Mouse (Mus musculus): ENCODE measurements around the gene Taar5. TPM values are rescaled to one million over a fixed set of nuclear protein-coding genes. Genes with fewer than 3 reads are reported as not detected.

Taar5 gene
- total and polyA plus RNA-seq, 2 experiments from 2014 or later: not detected

GRCm38 (mm10) chr10:24007034-24007433, 36.5 kb downstream of the Taar5 start:
- WGBS: 38% methylated on average over 2 of the region's 2 CpGs

DNA sequence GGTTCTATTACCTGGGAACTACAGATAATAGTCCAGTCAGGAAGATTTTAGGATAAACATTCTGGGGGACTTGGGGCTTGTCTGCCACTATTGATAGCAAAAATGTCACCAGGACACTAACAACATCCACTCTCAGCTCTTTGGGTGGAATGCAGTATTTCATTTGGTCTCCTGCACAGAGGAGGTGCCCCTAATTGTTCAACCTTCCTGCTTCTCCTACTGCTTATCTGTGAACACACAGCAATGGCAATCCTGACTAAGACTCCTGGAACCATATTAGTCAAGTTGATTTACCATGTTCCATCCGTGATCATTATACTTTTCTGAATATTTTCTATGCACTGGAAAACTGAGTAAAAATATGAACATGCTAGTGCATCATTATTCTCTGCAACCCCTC, 37.6 kb downstream of the Taar5 start:
- H3K4me3 ChIP-seq (ENCODE audit: low read depth, low read length): no peak overlapping the region
- ATAC-seq: no peak
- no peak overlapping the region for H3K9ac ChIP-seq
- no peak overlapping the region for H3K27ac ChIP-seq (ENCODE audit: low read depth, low read length)
- H3K4me1 ChIP-seq (ENCODE audit: insufficient read depth): no peaks in the 10 kb centered on the region
- no peaks in the 10 kb centered on the region for H3K9me3 ChIP-seq (ENCODE audit: low read length)
- no peak overlapping the region for H3K4me2 ChIP-seq (ENCODE audit: low read depth)
- TF ChIP-seq CTCF (IDR thresholded peaks at IDR 0.05; ENCODE audit: low read depth): no peak
- H3K36me3 ChIP-seq (ENCODE audit: insufficient read depth): no peaks in the 10 kb centered on the region
- H3K27me3 ChIP-seq (ENCODE audit: insufficient read depth, low read length): no peaks in the 10 kb centered on the region
- 93% methylated on average over 1 of the region's 1 CpGs for WGBS
- no peak for DNase-seq

More at GRCm38 (mm10) chr10:24007034-24007433, 36.5 kb downstream of the Taar5 start:
- Histone ChIP-seq H3K9ac (no peak overlapping the region), H3K4me1 (ENCODE audit: insufficient read depth) (no peaks in the 10 kb centered on the region), H3K27ac (ENCODE audit: low read depth, low read length) (no peak overlapping the region), H3K9me3 (ENCODE audit: low read length) (no peaks in the 10 kb centered on the region), H3K36me3 (ENCODE audit: insufficient read depth) (no peaks in the 10 kb centered on the region), H3K4me3 (ENCODE audit: low read depth, low read length) (no peak overlapping the region), H3K27me3 (ENCODE audit: insufficient read depth, low read length) (no peaks in the 10 kb centered on the region), H3K4me2 (ENCODE audit: low read depth) (no peak overlapping the region)
- ATAC-seq (no peak), DNase-seq (no peak)
- TF ChIP-seq CTCF (IDR thresholded peaks at IDR 0.05; ENCODE audit: low read depth): no peak

Other genes starting within 250 kb of the Taar5 start
- 2,036 and 2,577 TPM in 2 replicates for gene Rps12, start 183.4 kb upstream of the Taar5 start, total RNA-seq (2014; rRNA removed)
- 134 and 170 TPM in 2 replicates for gene Rps12, start 183.4 kb upstream of the Taar5 start, polyA plus RNA-seq (2015; fragmentation: Nextera tagmentation; extraction: Ambion mirVana)
- 14.6 and 18.2 TPM in 2 replicates for gene Slc18b1, start 173.7 kb upstream of the Taar5 start, total RNA-seq (2014; rRNA removed)
- gene Slc18b1, start 173.7 kb upstream of the Taar5 start, polyA plus RNA-seq (2015; fragmentation: Nextera tagmentation; extraction: Ambion mirVana): 13.2 and 15.0 TPM in 2 replicates
- gene Vnn3, start 119.2 kb upstream of the Taar5 start, total RNA-seq (2014; rRNA removed): 0.10 TPM in 1 of 2 replicates, not detected in the other
- gene Vnn3, start 119.2 kb upstream of the Taar5 start, polyA plus RNA-seq (2015; fragmentation: Nextera tagmentation; extraction: Ambion mirVana): 0.10 TPM in 1 of 2 replicates, not detected in the other
- 0.38 and 0.43 TPM in 2 replicates for gene Vnn1, start 76.0 kb upstream of the Taar5 start, total RNA-seq (2014; rRNA removed)
- 0.92 and 0.98 TPM in 2 replicates for gene Vnn1, start 76.0 kb upstream of the Taar5 start, polyA plus RNA-seq (2015; fragmentation: Nextera tagmentation; extraction: Ambion mirVana)
- gene Taar1, start 50.4 kb upstream of the Taar5 start, total RNA-seq (2014; rRNA removed): not detected in 2 replicates
- gene Taar1, start 50.4 kb upstream of the Taar5 start, polyA plus RNA-seq (2015; fragmentation: Nextera tagmentation; extraction: Ambion mirVana): not detected in 2 replicates
- not detected in 2 replicates for gene Taar2, start 32.1 kb upstream of the Taar5 start, total RNA-seq (2014; rRNA removed)
- gene Taar2, start 32.1 kb upstream of the Taar5 start, polyA plus RNA-seq (2015; fragmentation: Nextera tagmentation; extraction: Ambion mirVana): 0.15 and 0.19 TPM in 2 replicates
- not detected in 2 replicates for gene Taar3, start 21.1 kb upstream of the Taar5 start, total RNA-seq (2014; rRNA removed)
- gene Taar3, start 21.1 kb upstream of the Taar5 start, polyA plus RNA-seq (2015; fragmentation: Nextera tagmentation; extraction: Ambion mirVana): not detected in 2 replicates
- gene Taar4, start 10.2 kb upstream of the Taar5 start, total RNA-seq (2014; rRNA removed): not detected in 2 replicates
- gene Taar4, start 10.2 kb upstream of the Taar5 start, polyA plus RNA-seq (2015; fragmentation: Nextera tagmentation; extraction: Ambion mirVana): not detected in 2 replicates
- gene Taar6, start 14.9 kb downstream of the Taar5 start, total RNA-seq (2014; rRNA removed): not detected in 2 replicates
- not detected in 2 replicates for gene Taar6, start 14.9 kb downstream of the Taar5 start, polyA plus RNA-seq (2015; fragmentation: Nextera tagmentation; extraction: Ambion mirVana)
- gene Taar7a, start 22.8 kb downstream of the Taar5 start, total RNA-seq (2014; rRNA removed): not detected in 2 replicates
- gene Taar7a, start 22.8 kb downstream of the Taar5 start, polyA plus RNA-seq (2015; fragmentation: Nextera tagmentation; extraction: Ambion mirVana): not detected in 2 replicates
- not detected in 2 replicates for gene Taar7b, start 29.2 kb downstream of the Taar5 start, total RNA-seq (2014; rRNA removed)
- gene Taar7b, start 29.2 kb downstream of the Taar5 start, polyA plus RNA-seq (2015; fragmentation: Nextera tagmentation; extraction: Ambion mirVana): not detected in 2 replicates
- not detected in 2 replicates for gene Taar7d, start 56.5 kb downstream of the Taar5 start, total RNA-seq (2014; rRNA removed)
- not detected in 2 replicates for gene Taar7d, start 56.5 kb downstream of the Taar5 start, polyA plus RNA-seq (2015; fragmentation: Nextera tagmentation; extraction: Ambion mirVana)
- not detected in 2 replicates for gene Taar7e, start 66.9 kb downstream of the Taar5 start, total RNA-seq (2014; rRNA removed)
- not detected in 2 replicates for gene Taar7e, start 66.9 kb downstream of the Taar5 start, polyA plus RNA-seq (2015; fragmentation: Nextera tagmentation; extraction: Ambion mirVana)
- not detected in 2 replicates for gene Taar7f, start 78.8 kb downstream of the Taar5 start, total RNA-seq (2014; rRNA removed)
- gene Taar7f, start 78.8 kb downstream of the Taar5 start, polyA plus RNA-seq (2015; fragmentation: Nextera tagmentation; extraction: Ambion mirVana): not detected in 2 replicates
- gene Taar8a, start 105.8 kb downstream of the Taar5 start, total RNA-seq (2014; rRNA removed): not detected in 2 replicates
- gene Taar8a, start 105.8 kb downstream of the Taar5 start, polyA plus RNA-seq (2015; fragmentation: Nextera tagmentation; extraction: Ambion mirVana): not detected in 2 replicates
- gene Taar8b, start 121.6 kb downstream of the Taar5 start, total RNA-seq (2014; rRNA removed): not detected in 2 replicates
- gene Taar8b, start 121.6 kb downstream of the Taar5 start, polyA plus RNA-seq (2015; fragmentation: Nextera tagmentation; extraction: Ambion mirVana): not detected in 2 replicates
- not detected in 2 replicates for gene Taar8c, start 131.2 kb downstream of the Taar5 start, total RNA-seq (2014; rRNA removed)
- gene Taar8c, start 131.2 kb downstream of the Taar5 start, polyA plus RNA-seq (2015; fragmentation: Nextera tagmentation; extraction: Ambion mirVana): not detected in 2 replicates
- gene Taar9, start 138.8 kb downstream of the Taar5 start, total RNA-seq (2014; rRNA removed): not detected in 2 replicates
- not detected in 2 replicates for gene Taar9, start 138.8 kb downstream of the Taar5 start, polyA plus RNA-seq (2015; fragmentation: Nextera tagmentation; extraction: Ambion mirVana)
- 160 and 169 TPM in 2 replicates for gene Stx7, start 178.6 kb downstream of the Taar5 start, total RNA-seq (2014; rRNA removed)
- 318 and 351 TPM in 2 replicates for gene Stx7, start 178.6 kb downstream of the Taar5 start, polyA plus RNA-seq (2015; fragmentation: Nextera tagmentation; extraction: Ambion mirVana)